Mouse (Mus musculus): ENCODE results near the gene Mmp25.
A peak's percentile ranks its signal among the peaks of the same experiment; 100 is the strongest.
"Not testable (repeated sequence)": the region's sequence is repeated elsewhere in the genome, so short reads cannot be mapped to it uniquely, and the experiment has no call there.

The Mmp25 gene

GRCm38 (mm10) chr17:23600641-23601622 lies 44.1 kb downstream of the Mmp25 start, which contains the start of gene Zscan10:
Gene Zscan10, plus strand, starts transcription at chr17:23600856.
- DNase-seq (ENCODE audit: low read depth), result no peak

- no peak for DNase-seq (ENCODE audit: low read depth)
Measured at GRCm38 (mm10) chr17:23599605-23600063, 45.4 kb downstream of the Mmp25 start.

- peak; percentile 96 for DNase-seq (ENCODE audit: low read depth)
Measured at GRCm38 (mm10) chr17:23598582-23599552, 46.2 kb downstream of the Mmp25 start, which contains the start of gene Zfp13. Gene Zfp13, minus strand, starts transcription at chr17:23599487.

GRCm38 (mm10) chr17:23595139-23595538 lies 49.9 kb downstream of the Mmp25 start:
- not testable (repeated sequence) for DNase-seq (ENCODE audit: low read depth)

GRCm38 (mm10) chr17:23592926-23593300 lies 52.2 kb downstream of the Mmp25 start:
- DNase-seq (ENCODE audit: low read depth), result no peak

- peak; percentile 89 for DNase-seq (ENCODE audit: low read depth)
Measured at GRCm38 (mm10) chr17:23592208-23592925, 52.7 kb downstream of the Mmp25 start.

GRCm38 (mm10) chr17:23587253-23587652 lies 57.8 kb downstream of the Mmp25 start:
- no peak for DNase-seq (ENCODE audit: low read depth)

GRCm38 (mm10) chr17:23585721-23586491 lies 59.2 kb downstream of the Mmp25 start:
- no peak for DNase-seq (ENCODE audit: low read depth)

GRCm38 (mm10) chr17:23584786-23585185 lies 60.3 kb downstream of the Mmp25 start:
- DNase-seq (ENCODE audit: low read depth), result no peak
